Mouse (Mus musculus): ENCODE results near the gene Fam207a. TPM values are rescaled to one million over a fixed set of nuclear protein-coding genes. Genes with fewer than 3 reads are reported as not detected.

The Fam207a gene
- polyA plus RNA-seq (2012; ENCODE audit: insufficient read depth, low replicate concordance) = 19.5 and 88.9 TPM in 2 replicates

DNA sequence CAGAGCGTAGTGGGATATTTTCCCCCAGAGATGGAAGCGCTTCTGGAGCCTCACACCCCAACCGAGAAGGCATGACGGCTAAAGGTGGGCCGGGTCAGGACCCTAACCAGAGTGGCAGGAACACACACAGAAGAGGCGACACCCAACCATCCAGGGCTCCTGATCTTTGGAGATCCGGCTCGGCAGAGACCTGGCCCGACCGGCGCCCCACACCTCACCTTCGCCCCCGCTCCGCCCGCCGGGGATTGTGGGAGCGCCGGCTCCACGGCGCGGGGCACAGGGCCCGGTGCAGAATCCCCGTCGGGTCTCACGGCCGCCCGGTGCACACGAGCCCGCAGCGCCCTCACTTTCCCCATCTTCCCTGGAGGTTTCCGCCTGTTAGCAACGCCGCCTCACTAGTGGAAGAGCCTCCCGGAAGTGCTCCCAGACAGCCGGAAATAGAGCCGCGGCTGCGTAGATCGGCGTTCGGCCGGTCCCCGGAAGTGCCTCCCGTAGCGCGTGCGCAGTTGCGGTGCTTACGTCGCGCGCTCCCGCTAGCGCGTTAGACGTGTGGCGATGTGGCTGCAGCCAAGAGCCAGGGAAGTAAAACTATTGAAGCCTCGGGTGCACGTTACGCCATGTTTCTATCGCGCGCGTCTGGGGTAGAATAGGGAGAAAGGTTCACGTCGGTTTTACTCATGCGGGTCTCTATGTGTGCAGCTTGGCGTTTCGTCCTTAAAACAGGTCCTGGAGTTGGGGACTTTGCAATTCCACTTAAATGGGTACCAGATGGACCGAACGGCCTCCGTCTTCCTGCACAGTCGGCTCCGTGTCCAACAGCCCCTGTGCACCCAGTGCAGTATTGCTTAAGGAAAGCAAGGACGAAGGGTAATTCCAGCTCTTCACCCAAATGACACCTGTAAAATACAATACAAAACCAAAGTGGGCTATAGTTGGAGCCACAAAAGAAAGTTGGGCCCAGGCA lies at the start of gene Fam207a:
Gene Fam207a (minus strand): TSS at position 401 of the 964 bp plus-strand sequence.
- TF ChIP-seq FLI1 (IDR thresholded peaks at IDR 0.05; ENCODE audit: low read length) = peak; percentile 96
- no peak for TF ChIP-seq GATA1 (IDR thresholded peaks at IDR 0.05; ENCODE audit: borderline replicate concordance, low read length)
- Histone ChIP-seq H3K9me3 (peaks cover 6% of the 10 kb centered on the region), H3K4me3 (replicated peaks) (peak within 1 kb of the TSS; percentile 95), H3K36me3 (replicated peaks; ENCODE audit: low read length) (peaks cover 44% of the 10 kb centered on the region), H3K27me3 (replicated peaks) (no peaks in the 10 kb centered on the region), H3K4me1 (peaks cover 85% of the 10 kb centered on the region)

DNA sequence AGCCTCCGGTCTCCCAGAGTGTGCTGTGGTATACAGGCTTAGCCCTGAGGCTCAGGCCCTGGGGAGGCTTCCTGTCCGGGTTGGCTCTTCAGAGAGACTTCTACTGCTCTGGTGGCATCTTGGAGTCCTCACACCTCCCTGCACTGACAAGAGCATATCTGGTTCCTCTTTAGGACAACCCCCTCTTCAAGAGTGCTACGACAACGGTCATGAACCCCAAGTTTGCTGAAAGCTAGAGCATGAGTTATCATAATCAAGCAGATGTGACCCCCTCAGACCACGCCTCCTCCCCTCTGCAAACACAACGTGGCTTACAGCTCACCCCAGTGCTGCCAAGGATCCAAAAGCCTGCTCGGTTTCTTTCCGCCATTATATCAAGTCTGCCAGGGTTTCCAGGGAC lies 49.4 kb upstream of the Fam207a start:
- Histone ChIP-seq H3K36me3 (replicated peaks; ENCODE audit: low read length) (peaks cover 95% of the 10 kb centered on the region), H3K4me3 (replicated peaks) (no peak overlapping the region)

GRCm38 (mm10) chr10:77561508-77561907 lies 45.9 kb upstream of the Fam207a start:
- Histone ChIP-seq H3K4me1 (peaks cover 90% of the 10 kb centered on the region), H3K36me3 (replicated peaks; ENCODE audit: low read length) (peaks cover 99% of the 10 kb centered on the region), H3K9me3 (no peaks in the 10 kb centered on the region), H3K27me3 (replicated peaks) (no peaks in the 10 kb centered on the region), H3K4me3 (replicated peaks) (peak overlapping the region; percentile 52)
- no peak for TF ChIP-seq FLI1 (IDR thresholded peaks at IDR 0.05; ENCODE audit: low read length)
- TF ChIP-seq GATA1 (IDR thresholded peaks at IDR 0.05; ENCODE audit: borderline replicate concordance, low read length) = no peak

More for the DNA sequence above, 49.4 kb upstream of the Fam207a start:
- Histone ChIP-seq H3K27me3 (replicated peaks) (no peaks in the 10 kb centered on the region), H3K9me3 (no peaks in the 10 kb centered on the region), H3K4me1 (peaks cover 68% of the 10 kb centered on the region)
- TF ChIP-seq FLI1 (IDR thresholded peaks at IDR 0.05; ENCODE audit: low read length) (no peak), GATA1 (IDR thresholded peaks at IDR 0.05; ENCODE audit: borderline replicate concordance, low read length) (no peak)

- Histone ChIP-seq H3K9me3 (no peaks in the 10 kb centered on the region), H3K4me3 (replicated peaks) (peak overlapping the region; percentile 69), H3K4me1 (peaks cover 90% of the 10 kb centered on the region), H3K27me3 (replicated peaks) (no peaks in the 10 kb centered on the region), H3K36me3 (replicated peaks; ENCODE audit: low read length) (peaks cover 99% of the 10 kb centered on the region)
- TF ChIP-seq GATA1 (IDR thresholded peaks at IDR 0.05; ENCODE audit: borderline replicate concordance, low read length) = no peak
- no peak for TF ChIP-seq FLI1 (IDR thresholded peaks at IDR 0.05; ENCODE audit: low read length)
These were observed 45.2 kb upstream of the Fam207a start for GRCm38 (mm10) chr10:77560830-77561229.

DNA sequence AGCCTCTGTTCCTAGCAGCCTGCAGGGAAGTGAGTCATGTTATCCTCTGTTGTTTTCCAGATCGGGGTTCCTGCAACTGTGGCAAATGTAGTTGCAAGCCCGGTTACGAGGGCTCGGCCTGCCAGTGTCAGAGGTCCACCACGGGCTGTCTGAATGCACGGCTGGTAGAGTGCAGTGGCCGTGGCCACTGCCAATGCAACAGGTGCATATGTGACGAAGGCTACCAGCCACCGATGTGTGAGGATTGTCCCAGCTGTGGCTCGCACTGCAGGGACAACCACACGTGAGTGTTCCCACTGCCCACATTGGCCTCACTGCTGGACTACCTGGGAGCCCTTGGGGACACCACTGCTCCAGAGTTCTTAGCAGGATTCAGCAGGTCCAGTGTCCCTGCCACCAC lies 44.5 kb upstream of the Fam207a start:
- TF ChIP-seq FLI1 (IDR thresholded peaks at IDR 0.05; ENCODE audit: low read length) (no peak), GATA1 (IDR thresholded peaks at IDR 0.05; ENCODE audit: borderline replicate concordance, low read length) (no peak)
- Histone ChIP-seq H3K4me1 (peaks cover 89% of the 10 kb centered on the region), H3K36me3 (replicated peaks; ENCODE audit: low read length) (peaks cover 97% of the 10 kb centered on the region), H3K27me3 (replicated peaks) (no peaks in the 10 kb centered on the region), H3K9me3 (no peaks in the 10 kb centered on the region), H3K4me3 (replicated peaks) (peak overlapping the region; percentile 15)

- Histone ChIP-seq H3K36me3 (replicated peaks; ENCODE audit: low read length) (peaks cover 98% of the 10 kb centered on the region), H3K27me3 (replicated peaks) (no peaks in the 10 kb centered on the region)
- TF ChIP-seq FLI1 (IDR thresholded peaks at IDR 0.05; ENCODE audit: low read length) (no peak), GATA1 (IDR thresholded peaks at IDR 0.05; ENCODE audit: borderline replicate concordance, low read length) (no peak)
These were observed 42.1 kb upstream of the Fam207a start for GRCm38 (mm10) chr10:77557641-77558040.

DNA sequence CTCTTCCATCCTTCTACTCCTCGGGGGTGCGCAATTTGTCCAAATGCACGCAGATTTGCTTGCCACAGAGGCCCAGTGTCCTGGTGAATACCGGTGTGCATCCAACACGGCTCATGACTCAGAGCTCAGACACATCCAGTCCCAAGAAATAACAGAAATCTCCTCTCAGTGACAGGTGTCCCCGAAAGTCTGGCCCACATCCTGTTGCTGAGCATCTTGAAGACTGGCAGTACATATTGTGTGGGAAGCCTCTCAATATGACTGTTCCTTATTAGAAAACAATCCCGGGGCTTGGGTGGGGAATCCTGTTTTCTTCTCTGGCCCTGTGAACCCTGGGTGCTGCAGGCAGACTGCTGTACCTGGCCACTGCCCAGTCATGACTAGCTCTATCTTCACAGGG lies 41.0 kb upstream of the Fam207a start:
- Histone ChIP-seq H3K4me1 (peaks cover 72% of the 10 kb centered on the region), H3K36me3 (replicated peaks; ENCODE audit: low read length) (peaks cover 98% of the 10 kb centered on the region), H3K27me3 (replicated peaks) (no peaks in the 10 kb centered on the region), H3K4me3 (replicated peaks) (no peak overlapping the region), H3K9me3 (no peaks in the 10 kb centered on the region)
- TF ChIP-seq FLI1 (IDR thresholded peaks at IDR 0.05; ENCODE audit: low read length) (no peak), GATA1 (IDR thresholded peaks at IDR 0.05; ENCODE audit: borderline replicate concordance, low read length) (no peak)

More at GRCm38 (mm10) chr10:77557641-77558040, 42.1 kb upstream of the Fam207a start:
- Histone ChIP-seq H3K9me3 (no peaks in the 10 kb centered on the region), H3K4me1 (peaks cover 82% of the 10 kb centered on the region), H3K4me3 (replicated peaks) (no peak overlapping the region)

GRCm38 (mm10) chr10:77554918-77555317 lies 39.3 kb upstream of the Fam207a start:
- no peak for TF ChIP-seq GATA1 (IDR thresholded peaks at IDR 0.05; ENCODE audit: borderline replicate concordance, low read length)
- TF ChIP-seq FLI1 (IDR thresholded peaks at IDR 0.05; ENCODE audit: low read length) = no peak
- Histone ChIP-seq H3K36me3 (replicated peaks; ENCODE audit: low read length) (peaks cover 98% of the 10 kb centered on the region), H3K27me3 (replicated peaks) (no peaks in the 10 kb centered on the region), H3K4me1 (peaks cover 69% of the 10 kb centered on the region), H3K9me3 (no peaks in the 10 kb centered on the region), H3K4me3 (replicated peaks) (no peak overlapping the region)

DNA sequence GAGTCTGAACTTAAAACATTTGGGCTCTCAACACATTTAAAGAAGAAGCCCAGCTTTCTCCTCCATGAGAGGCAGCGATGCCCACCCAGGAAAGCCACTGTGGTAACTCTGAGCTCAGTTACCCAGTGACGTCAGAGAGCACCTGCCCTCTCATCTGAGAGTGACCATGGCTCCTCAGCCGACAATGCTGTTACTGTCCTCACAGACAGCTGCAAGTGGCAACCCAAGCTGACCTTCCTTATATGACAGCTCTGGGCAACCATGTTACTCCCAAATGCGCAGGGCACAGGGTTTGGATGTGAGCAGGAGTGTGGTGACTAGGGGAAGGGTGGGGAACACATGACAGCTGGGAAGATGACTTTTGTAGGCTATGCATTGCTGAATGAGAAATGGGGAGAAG lies 37.7 kb upstream of the Fam207a start:
- H3K27me3 ChIP-seq (replicated peaks) = no peaks in the 10 kb centered on the region
- H3K4me3 ChIP-seq (replicated peaks) = no peak overlapping the region
- H3K36me3 ChIP-seq (replicated peaks; ENCODE audit: low read length) = peaks cover 98% of the 10 kb centered on the region
- H3K4me1 ChIP-seq = peaks cover 66% of the 10 kb centered on the region
- no peaks in the 10 kb centered on the region for H3K9me3 ChIP-seq
- TF ChIP-seq GATA1 (IDR thresholded peaks at IDR 0.05; ENCODE audit: borderline replicate concordance, low read length) = no peak
- no peak for TF ChIP-seq FLI1 (IDR thresholded peaks at IDR 0.05; ENCODE audit: low read length)

- Histone ChIP-seq H3K36me3 (replicated peaks; ENCODE audit: low read length) (peaks cover 98% of the 10 kb centered on the region), H3K4me1 (peaks cover 60% of the 10 kb centered on the region)
These were observed 36.6 kb upstream of the Fam207a start for GRCm38 (mm10) chr10:77552162-77552561.

More at GRCm38 (mm10) chr10:77552162-77552561, 36.6 kb upstream of the Fam207a start:
- Histone ChIP-seq H3K4me3 (replicated peaks) (no peak overlapping the region), H3K27me3 (replicated peaks) (no peaks in the 10 kb centered on the region), H3K9me3 (no peaks in the 10 kb centered on the region)
- TF ChIP-seq GATA1 (IDR thresholded peaks at IDR 0.05; ENCODE audit: borderline replicate concordance, low read length) = no peak
- no peak for TF ChIP-seq FLI1 (IDR thresholded peaks at IDR 0.05; ENCODE audit: low read length)

Data from megakaryocyte, embryonic 14.5 days (primary cell).